Mouse (Mus musculus): Measurements from ENCODE around the gene Enho. TPM values are rescaled to one million over a fixed set of nuclear protein-coding genes. Genes with fewer than 3 reads are reported as not detected.

Gene Enho
- total RNA-seq (2023), result not detected

DNA sequence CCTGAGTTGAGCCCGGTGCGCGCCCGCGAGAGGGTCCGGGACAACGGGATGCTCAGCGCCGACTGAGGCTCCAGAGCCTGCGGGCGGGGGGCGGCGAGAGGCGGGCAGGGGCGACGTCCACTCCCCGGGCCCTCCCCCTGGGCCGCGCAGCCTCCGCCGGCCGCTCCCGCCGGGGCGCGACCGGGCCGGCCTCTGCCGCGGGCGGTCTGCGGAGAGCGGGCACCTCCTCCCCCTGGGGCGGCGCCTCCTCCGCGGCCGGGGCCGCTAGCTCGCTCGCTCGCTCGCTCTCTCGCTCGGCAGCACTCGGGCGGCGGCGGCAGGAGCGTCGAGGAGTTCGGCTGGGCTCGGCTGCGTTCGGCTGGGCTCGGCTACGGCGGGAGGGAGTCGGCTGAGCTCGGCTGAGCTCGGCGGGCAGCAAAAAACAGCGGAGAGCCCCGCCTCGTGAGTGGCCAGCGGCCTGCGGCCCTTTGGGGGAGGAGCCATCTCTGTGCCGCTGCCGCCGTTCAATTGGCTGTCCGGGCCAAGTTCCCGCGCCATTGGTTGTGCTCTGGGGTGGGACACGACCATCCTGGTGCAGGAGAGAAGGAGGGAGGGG, at the start of gene Enho:
TSS of gene Enho (minus strand) at position 412 of the 595 bp plus-strand sequence.

Other genes starting within 250 kb of the Enho start
- gene Kif24, start 175.4 kb downstream of the Enho start, total RNA-seq (2023), result 4.1 TPM
- 6.9 TPM for gene Nudt2, start 175.2 kb downstream of the Enho start, total RNA-seq (2023)
- not detected for gene AI464131, start 137.2 kb downstream of the Enho start, total RNA-seq (2023)
- 0.49 TPM for gene 1110017D15Rik, start 123.0 kb downstream of the Enho start, total RNA-seq (2023)
- gene Fam219a, start 70.8 kb downstream of the Enho start, total RNA-seq (2023), result 12.2 TPM
- not detected for gene Dnaic1, start 70.5 kb downstream of the Enho start, total RNA-seq (2023)
- not detected for gene Cntfr, start 56.8 kb upstream of the Enho start, total RNA-seq (2023)
- gene Il11ra1, start 59.7 kb upstream of the Enho start, total RNA-seq (2023), result 20.6 TPM
- 34.5 TPM for gene Rpp25l, start 73.2 kb upstream of the Enho start, total RNA-seq (2023)
- 57.7 TPM for gene Dctn3, start 82.8 kb upstream of the Enho start, total RNA-seq (2023)
- not detected for gene Arid3c, start 90.8 kb upstream of the Enho start, total RNA-seq (2023)
- 59.8 TPM for gene Galt, start 114.9 kb upstream of the Enho start, total RNA-seq (2023)
- gene Sigmar1, start 115.8 kb upstream of the Enho start, total RNA-seq (2023), result 23.5 TPM
- 9.4 TPM for gene Ccl27a, start 133.9 kb upstream of the Enho start, total RNA-seq (2023)